Mouse (Mus musculus): ENCODE results near the gene Mthfr. TPM values are rescaled to one million over a fixed set of nuclear protein-coding genes. Genes with fewer than 3 reads are reported as not detected.

The Mthfr gene
- polyA plus RNA-seq, 1 experiment from 2014 or later = 11.2 TPM

- H3K4me1 ChIP-seq (replicated peaks) = peaks cover 12% of the 10 kb centered on the region
- WGBS = 79% methylated on average over 9 of the region's 9 CpGs
- H3K36me3 ChIP-seq = no peaks in the 10 kb centered on the region
- no peak overlapping the region for H3K4me2 ChIP-seq
- no peak overlapping the region for H3K27ac ChIP-seq
- H3K27me3 ChIP-seq = no peaks in the 10 kb centered on the region
- H3K9me3 ChIP-seq (replicated peaks) = no peaks in the 10 kb centered on the region
- H3K4me3 ChIP-seq = no peak overlapping the region
- ATAC-seq (replicated peaks; ENCODE audit: insufficient number of reproducible peaks, insufficient read depth, low FRiP score, low read depth) = no peak
- H3K9ac ChIP-seq = no peak overlapping the region
Measured at GRCm38 (mm10) chr4:148069602-148070218, 30.8 kb downstream of the Mthfr start.

- H3K4me1 ChIP-seq (replicated peaks) = peaks cover 10% of the 10 kb centered on the region; the same call in 1 of the 2 replicates
- H3K27ac ChIP-seq = no peak overlapping the region
- H3K9ac ChIP-seq = no peak overlapping the region
- 59% methylated on average over 5 of the region's 5 CpGs for WGBS
- no peak overlapping the region for H3K4me3 ChIP-seq
- H3K4me2 ChIP-seq = no peak overlapping the region
- no peaks in the 10 kb centered on the region for H3K27me3 ChIP-seq
- no peaks in the 10 kb centered on the region for H3K9me3 ChIP-seq (replicated peaks)
- H3K36me3 ChIP-seq = no peaks in the 10 kb centered on the region
- ATAC-seq (replicated peaks; ENCODE audit: insufficient number of reproducible peaks, insufficient read depth, low FRiP score, low read depth) = no peak
Measured at GRCm38 (mm10) chr4:148071508-148071907, 32.6 kb downstream of the Mthfr start.

GRCm38 (mm10) chr4:148074521-148075189 is 35.8 kb downstream of the Mthfr start:
- Histone ChIP-seq H3K9ac (peak overlapping the region; percentile 38; the same call in 1 of the 2 replicates), H3K4me1 (replicated peaks) (0 out of 2 replicates have a peak, but pooled peaks cover 5% of the 10 kb centered on the region), H3K4me3 (peak overlapping the region; percentile 42), H3K9me3 (replicated peaks) (no peaks in the 10 kb centered on the region), H3K4me2 (peak overlapping the region; percentile 61), H3K36me3 (0 out of 2 replicates have a peak, but pooled peaks cover 2% of the 10 kb centered on the region), H3K27me3 (no peaks in the 10 kb centered on the region), H3K27ac (no peak overlapping the region)
- WGBS = 48% methylated on average over 17 of the region's 17 CpGs
- ATAC-seq (replicated peaks; ENCODE audit: insufficient number of reproducible peaks, insufficient read depth, low FRiP score, low read depth) = no peak; the same call in 1 of the 2 replicates

DNA sequence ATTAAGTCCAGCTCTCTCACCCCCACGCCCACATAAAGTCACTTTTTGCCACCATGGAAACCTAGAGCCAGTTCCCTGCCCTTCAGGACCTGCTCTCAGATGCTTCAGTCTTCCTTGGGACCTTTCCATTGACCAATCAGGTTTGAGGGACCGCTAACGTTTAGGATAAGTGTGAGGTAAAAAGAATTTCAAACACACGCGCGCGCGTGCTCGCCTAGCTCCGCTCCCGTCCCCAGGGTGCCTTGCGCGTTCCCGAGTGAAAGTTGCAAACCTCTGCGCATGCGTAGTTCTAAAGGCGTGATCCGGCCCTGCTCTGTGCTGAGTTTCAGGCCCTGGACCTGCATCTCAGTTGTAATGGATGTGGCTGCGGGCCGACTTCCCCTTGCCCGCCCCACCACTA is 36.4 kb downstream of the Mthfr start:
- 0 out of 2 replicates have a peak, but pooled peaks cover 5% of the 10 kb centered on the region for H3K36me3 ChIP-seq
- no peaks in the 10 kb centered on the region for H3K9me3 ChIP-seq (replicated peaks)
- H3K27ac ChIP-seq = no peak overlapping the region
- H3K27me3 ChIP-seq = no peaks in the 10 kb centered on the region
- peak overlapping the region; percentile 42 for H3K4me3 ChIP-seq
- H3K9ac ChIP-seq = peak overlapping the region; percentile 38; the same call in 1 of the 2 replicates
- peak overlapping the region; percentile 61 for H3K4me2 ChIP-seq
- ATAC-seq (replicated peaks; ENCODE audit: insufficient number of reproducible peaks, insufficient read depth, low FRiP score, low read depth) = no peak
- 32% methylated on average over 21 of the region's 21 CpGs for WGBS
- H3K4me1 ChIP-seq (replicated peaks) = 0 out of 2 replicates have a peak, but pooled peaks cover 5% of the 10 kb centered on the region

DNA sequence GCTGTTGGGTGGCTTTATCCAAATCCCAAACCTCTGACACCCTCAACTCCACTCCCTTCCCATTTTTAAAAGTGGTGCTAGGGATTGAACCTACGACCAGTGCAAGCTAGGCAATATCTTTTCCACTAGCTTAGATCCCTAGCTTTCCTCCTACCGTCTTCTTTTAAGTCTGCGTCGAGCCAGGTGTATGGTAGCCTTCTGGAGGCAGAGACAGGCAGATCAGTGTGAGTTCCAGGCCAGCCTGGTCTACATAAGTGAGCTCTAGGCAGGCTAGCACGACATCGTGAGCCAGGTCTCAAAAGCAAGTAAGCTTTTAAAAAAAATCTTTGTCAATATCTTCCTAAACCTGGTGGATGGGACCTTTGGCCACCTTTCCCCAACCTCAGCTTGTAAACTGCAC is 37.0 kb downstream of the Mthfr start:
- no peak overlapping the region for H3K4me3 ChIP-seq
- H3K4me1 ChIP-seq (replicated peaks) = 0 out of 2 replicates have a peak, but pooled peaks cover 5% of the 10 kb centered on the region
- H3K27ac ChIP-seq = no peak overlapping the region
- no peaks in the 10 kb centered on the region for H3K27me3 ChIP-seq
- no peak for ATAC-seq (replicated peaks; ENCODE audit: insufficient number of reproducible peaks, insufficient read depth, low FRiP score, low read depth)
- H3K36me3 ChIP-seq = peaks cover 6% of the 10 kb centered on the region; the same call in 1 of the 2 replicates
- H3K9ac ChIP-seq = no peak overlapping the region
- no peaks in the 10 kb centered on the region for H3K9me3 ChIP-seq (replicated peaks)
- H3K4me2 ChIP-seq = no peak overlapping the region
- 85% methylated on average over 6 of the region's 6 CpGs for whole genome bisulfite sequencing

DNA sequence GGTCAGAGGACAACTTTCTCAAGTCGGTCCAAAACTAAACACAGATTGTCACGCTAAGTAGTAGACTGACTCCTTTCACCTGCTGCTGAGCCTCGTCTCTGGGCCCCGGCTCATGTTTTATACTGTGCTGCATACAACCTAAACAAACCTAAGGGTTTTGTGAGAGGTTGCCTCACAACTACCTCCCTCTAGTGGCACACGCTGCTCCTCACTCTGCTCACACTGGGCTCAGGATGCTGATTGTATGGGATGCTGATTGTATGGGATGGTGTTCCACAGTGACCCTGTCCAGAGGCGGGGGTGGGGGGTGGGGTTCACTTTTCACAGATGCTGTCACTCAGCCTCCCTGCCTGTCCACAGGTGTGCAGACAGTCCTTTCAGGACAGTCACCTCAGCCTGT is 40.3 kb downstream of the Mthfr start:
- Histone ChIP-seq H3K9me3 (replicated peaks) (no peaks in the 10 kb centered on the region), H3K4me2 (no peak overlapping the region), H3K36me3 (peaks cover 11% of the 10 kb centered on the region; the same call in 1 of the 2 replicates), H3K27me3 (no peaks in the 10 kb centered on the region), H3K4me3 (no peak overlapping the region), H3K27ac (no peak overlapping the region), H3K9ac (no peak overlapping the region), H3K4me1 (replicated peaks) (peaks cover 24% of the 10 kb centered on the region)
- ATAC-seq (replicated peaks; ENCODE audit: insufficient number of reproducible peaks, insufficient read depth, low FRiP score, low read depth) = no peak
- WGBS = 70% methylated on average over 6 of the region's 6 CpGs

DNA sequence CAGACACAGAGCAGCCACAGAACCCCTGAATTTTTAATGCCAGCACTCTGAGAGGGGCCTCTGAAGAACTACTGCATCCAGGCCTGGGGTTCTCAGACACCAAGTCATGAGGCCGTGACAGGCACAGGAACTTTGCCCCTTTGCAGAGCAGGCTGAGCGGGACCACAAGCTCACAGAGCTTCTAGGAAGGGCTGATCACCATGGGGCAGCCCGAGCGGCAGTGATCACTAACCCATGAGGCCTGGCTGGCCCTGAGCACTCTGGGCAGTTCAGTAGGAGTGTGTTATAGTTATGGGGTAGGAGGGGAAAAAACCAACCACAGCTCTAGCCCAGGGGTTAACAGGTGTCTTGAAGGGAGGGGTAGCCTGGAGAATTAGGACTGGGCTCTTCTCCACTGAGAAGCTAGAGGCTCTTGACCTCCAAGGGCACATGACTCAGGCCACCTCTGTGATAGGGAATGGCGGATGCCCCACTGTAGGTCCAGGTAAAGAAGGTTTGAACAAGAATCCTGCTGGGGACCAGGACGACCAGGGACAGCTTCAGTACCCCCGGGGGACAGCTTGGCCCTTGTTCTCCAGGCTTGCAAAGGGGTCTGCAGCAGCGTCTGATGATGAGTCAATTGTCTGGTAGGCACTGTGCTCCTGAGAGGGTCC is 41.2 kb downstream of the Mthfr start:
- Histone ChIP-seq H3K36me3 (peaks cover 11% of the 10 kb centered on the region; the same call in 1 of the 2 replicates), H3K9ac (no peak overlapping the region), H3K4me1 (replicated peaks) (peaks cover 28% of the 10 kb centered on the region), H3K27me3 (no peaks in the 10 kb centered on the region), H3K4me2 (no peak overlapping the region), H3K27ac (no peak overlapping the region), H3K9me3 (replicated peaks) (no peaks in the 10 kb centered on the region), H3K4me3 (no peak overlapping the region)
- no peak for ATAC-seq (replicated peaks; ENCODE audit: insufficient number of reproducible peaks, insufficient read depth, low FRiP score, low read depth)
- WGBS = 90% methylated on average over 8 of the region's 8 CpGs

- H3K4me2 ChIP-seq = no peak overlapping the region
- H3K4me3 ChIP-seq = no peak overlapping the region
- H3K9me3 ChIP-seq (replicated peaks) = no peaks in the 10 kb centered on the region
- peaks cover 30% of the 10 kb centered on the region for H3K4me1 ChIP-seq (replicated peaks)
- H3K27ac ChIP-seq = no peak overlapping the region
- no peak for ATAC-seq (replicated peaks; ENCODE audit: insufficient number of reproducible peaks, insufficient read depth, low FRiP score, low read depth)
- 84% methylated on average over 1 of the region's 1 CpGs for WGBS
- H3K27me3 ChIP-seq = no peaks in the 10 kb centered on the region
- no peak overlapping the region for H3K9ac ChIP-seq
- H3K36me3 ChIP-seq = peaks cover 11% of the 10 kb centered on the region; the same call in 1 of the 2 replicates
Measured at GRCm38 (mm10) chr4:148080597-148080973, 41.7 kb downstream of the Mthfr start.

GRCm38 (mm10) chr4:148081201-148081600 is 42.3 kb downstream of the Mthfr start:
- Histone ChIP-seq H3K4me2 (no peak overlapping the region), H3K27me3 (no peaks in the 10 kb centered on the region), H3K4me1 (replicated peaks) (peaks cover 33% of the 10 kb centered on the region), H3K9ac (no peak overlapping the region), H3K9me3 (replicated peaks) (no peaks in the 10 kb centered on the region), H3K36me3 (peaks cover 11% of the 10 kb centered on the region; the same call in 1 of the 2 replicates), H3K27ac (no peak overlapping the region), H3K4me3 (no peak overlapping the region)
- ATAC-seq (replicated peaks; ENCODE audit: insufficient number of reproducible peaks, insufficient read depth, low FRiP score, low read depth) = no peak
- WGBS = 89% methylated on average over 10 of the region's 10 CpGs

DNA sequence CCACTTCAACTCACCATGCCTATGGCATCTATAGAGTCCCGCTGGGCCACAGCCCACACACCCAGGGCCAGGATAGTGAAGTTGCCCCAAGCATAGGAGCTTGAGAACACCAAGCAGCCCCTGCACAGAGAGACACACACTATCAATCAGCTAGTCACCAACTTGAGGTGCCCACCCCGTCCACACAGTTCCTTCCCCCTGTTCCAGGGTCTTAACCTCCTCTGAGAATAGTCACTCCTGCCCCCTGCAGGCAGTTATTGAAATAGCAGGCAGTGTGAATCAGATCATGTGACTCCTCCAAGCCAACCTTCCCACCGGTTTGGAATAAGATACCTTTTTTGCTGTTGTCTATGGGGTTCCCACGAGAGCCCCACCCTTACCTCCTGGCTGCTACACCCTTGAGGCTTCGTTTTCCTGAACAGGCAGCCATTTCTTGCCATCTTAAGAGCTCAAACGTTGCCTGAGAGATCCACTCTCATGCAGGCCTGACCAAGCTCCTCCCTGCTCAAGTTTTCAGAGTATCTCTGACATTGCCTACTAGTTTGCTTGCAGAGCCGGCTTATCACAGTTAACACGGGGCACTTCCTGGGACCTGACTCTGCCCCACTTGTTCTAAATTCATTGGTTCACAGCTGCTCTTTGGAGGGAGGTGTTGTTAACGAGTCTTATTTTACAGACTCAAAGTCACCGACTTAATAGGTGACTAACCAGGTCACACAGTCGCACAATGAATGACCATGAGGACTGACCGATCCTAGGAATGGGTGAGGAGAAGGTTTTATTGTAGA is 43.6 kb downstream of the Mthfr start:
- no peak overlapping the region for H3K9ac ChIP-seq
- no peak overlapping the region for H3K4me2 ChIP-seq
- no peak overlapping the region for H3K27ac ChIP-seq
- 45% methylated on average over 12 of the region's 12 CpGs for WGBS
- H3K4me3 ChIP-seq = no peak overlapping the region
- no peak for ATAC-seq (replicated peaks; ENCODE audit: insufficient number of reproducible peaks, insufficient read depth, low FRiP score, low read depth)
- no peaks in the 10 kb centered on the region for H3K9me3 ChIP-seq (replicated peaks)
- H3K36me3 ChIP-seq = peaks cover 11% of the 10 kb centered on the region; the same call in 1 of the 2 replicates
- H3K4me1 ChIP-seq (replicated peaks) = peaks cover 43% of the 10 kb centered on the region
- H3K27me3 ChIP-seq = no peaks in the 10 kb centered on the region
